Mouse (Mus musculus): ENCODE results near the gene N4bp2l1.

N4bp2l1 gene

DNA sequence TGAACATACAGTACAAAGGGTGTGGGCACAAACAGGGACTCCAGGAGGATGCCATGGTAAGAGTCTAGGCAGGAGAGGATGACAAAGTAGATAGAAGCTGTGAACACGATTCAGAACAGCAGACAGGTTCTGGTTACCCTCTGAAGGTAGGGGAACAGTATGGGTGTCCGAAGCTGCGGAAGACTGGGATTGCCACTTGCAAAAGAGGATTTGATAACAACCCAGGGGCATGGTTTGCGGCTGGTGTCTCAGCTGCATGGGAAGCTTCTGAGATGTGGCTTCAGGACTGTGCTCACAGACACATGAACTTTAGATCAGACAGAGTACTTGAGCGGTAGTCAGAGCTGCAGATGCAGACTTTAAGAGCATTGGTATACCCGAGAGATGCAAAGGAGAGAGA lies 32.6 kb downstream of the N4bp2l1 start:
- no peak for DNase-seq (ENCODE audit: low spot score)

DNA sequence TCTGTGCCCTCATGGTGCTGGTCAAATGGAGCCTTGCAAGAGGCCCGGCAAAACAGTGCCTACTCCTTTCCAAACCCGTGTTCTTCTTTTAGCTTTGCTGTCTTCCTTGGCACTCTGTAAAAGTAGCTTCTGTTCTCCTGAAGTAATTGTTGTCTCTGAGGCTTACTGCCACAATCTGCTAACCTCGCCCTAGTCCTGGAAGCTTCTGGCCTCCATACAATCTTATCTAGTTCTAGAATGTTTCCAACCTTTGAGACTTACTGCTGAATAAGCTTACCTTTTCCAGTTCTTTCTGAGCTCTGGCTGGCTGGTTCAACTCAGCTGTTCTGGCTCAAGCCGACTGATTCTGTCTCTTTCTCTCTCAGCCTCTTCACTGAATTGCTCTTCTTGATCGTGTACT lies 35.2 kb downstream of the N4bp2l1 start:
- DNase-seq (ENCODE audit: low spot score), result no peak

DNA sequence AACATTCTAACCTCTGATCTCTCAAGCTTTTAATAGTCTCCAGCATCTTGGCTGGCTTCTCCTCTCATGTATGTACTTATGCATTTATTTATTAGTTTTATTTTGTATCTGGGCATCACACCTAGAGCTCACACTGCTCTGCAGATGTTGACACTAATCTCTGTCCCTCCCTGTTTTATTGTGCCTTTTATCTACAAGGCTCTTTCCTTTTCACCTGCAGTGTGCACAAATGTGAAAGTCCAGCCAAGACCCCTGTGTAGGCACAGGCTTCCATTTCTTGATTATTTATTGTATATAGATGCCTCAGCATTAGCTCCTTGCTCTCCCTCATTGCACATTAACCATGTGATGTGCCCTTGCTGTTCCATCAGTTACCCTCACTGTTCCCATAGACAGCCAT lies 35.6 kb downstream of the N4bp2l1 start:
- no peak for DNase-seq (ENCODE audit: low spot score)

DNA sequence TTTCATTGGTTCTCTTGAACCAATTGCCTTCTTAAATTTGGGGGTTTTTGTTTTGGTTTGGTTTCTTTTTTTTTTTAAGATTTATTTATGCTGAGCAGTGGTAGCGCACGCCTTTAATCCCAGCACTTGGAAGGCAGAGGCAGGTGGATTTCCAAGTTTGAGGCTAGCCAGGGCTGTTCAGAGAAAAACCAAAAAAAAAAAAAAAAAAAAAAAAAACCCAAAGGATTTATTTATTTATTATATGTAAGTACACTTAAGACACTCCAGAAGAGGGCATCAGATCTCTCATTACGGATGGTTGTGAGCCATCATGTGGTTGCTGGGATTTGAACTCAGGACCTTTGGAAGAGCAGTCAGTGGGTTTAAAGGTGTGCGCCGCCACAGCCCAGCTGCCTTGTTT lies 36.1 kb downstream of the N4bp2l1 start:
- no peak for DNase-seq (ENCODE audit: low spot score)

DNA sequence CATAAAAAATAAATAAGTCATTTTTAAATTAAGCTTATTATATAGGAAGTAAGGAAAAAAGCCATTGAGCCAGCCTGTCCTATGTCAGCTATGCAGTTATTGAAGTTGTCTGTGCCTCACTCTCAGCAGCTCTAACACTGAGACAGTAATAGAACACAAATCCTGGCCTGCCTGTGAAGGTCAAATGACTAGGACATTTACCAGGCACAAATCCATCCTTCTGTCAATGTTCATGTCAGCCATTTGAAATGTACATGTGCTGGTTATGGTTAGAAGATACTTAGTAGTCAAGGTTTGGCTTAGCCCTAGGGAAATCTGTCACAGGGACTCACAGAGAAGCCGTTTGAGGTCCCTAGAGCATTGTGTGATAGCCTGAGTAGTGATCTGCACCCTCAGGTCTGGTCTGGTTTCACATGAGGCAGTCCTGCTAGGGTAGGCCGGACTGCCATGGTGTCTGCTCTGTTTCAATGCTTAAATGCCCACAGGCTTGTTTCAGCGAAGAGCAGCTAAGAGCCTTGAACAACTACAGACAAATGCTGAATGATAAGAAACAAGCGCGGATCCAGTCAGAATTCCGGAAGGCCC lies 37.4 kb downstream of the N4bp2l1 start:
- DNase-seq (ENCODE audit: low spot score), result no peak

DNA sequence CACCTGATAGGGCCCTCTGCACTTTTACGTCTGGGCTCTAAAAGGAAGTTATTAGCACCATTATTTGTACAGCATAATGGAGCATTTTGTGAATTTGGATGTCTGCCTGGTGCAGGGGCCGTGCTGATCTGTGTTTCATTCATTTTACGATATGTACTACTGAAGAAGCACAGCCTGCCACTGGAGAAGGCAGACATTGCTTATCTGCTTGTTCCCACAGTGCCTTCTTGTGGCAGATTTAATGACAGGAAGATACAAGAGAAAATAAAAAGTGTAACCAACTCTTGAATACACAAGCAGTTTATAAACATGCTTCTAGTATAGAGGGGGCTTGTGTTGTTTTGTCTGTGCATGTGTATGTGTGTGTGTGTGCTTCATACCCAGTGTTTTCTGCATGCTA lies 45.4 kb downstream of the N4bp2l1 start:
- DNase-seq (ENCODE audit: low spot score), result peak; percentile 26

DNA sequence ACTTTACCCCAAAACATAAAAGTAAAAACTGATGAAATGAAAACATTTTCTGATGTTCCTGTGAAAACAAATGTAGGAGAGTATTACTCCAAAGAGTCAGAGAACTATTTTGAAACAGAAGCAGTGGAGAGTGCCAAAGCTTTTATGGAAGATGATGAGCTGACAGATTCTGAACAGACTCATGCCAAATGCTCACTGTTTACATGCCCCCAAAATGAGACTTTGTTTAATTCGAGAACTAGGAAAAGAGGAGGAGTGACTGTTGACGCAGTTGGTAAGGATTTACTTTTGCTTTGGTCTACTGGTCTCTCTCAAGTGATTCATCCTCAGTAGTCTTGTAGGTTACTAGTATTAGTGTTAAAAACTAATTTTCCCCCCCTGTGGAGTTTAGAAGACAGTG lies 53.8 kb downstream of the N4bp2l1 start:
- no peak for DNase-seq (ENCODE audit: low spot score)

DNA sequence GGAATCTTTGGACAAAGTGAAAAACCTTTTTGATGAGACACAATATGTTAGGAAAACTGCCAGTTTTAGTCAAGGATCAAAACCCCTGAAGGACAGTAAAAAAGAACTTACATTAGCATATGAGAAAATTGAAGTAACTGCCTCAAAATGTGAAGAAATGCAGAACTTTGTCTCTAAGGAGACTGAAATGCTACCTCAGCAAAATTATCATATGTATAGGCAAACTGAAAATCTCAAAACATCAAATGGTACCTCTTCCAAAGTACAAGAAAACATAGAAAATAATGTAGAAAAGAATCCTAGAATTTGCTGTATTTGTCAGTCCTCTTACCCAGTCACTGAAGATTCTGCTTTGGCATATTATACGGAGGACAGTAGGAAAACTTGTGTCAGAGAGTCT lies 55.7 kb downstream of the N4bp2l1 start:
- DNase-seq (ENCODE audit: low spot score), result no peak

DNA sequence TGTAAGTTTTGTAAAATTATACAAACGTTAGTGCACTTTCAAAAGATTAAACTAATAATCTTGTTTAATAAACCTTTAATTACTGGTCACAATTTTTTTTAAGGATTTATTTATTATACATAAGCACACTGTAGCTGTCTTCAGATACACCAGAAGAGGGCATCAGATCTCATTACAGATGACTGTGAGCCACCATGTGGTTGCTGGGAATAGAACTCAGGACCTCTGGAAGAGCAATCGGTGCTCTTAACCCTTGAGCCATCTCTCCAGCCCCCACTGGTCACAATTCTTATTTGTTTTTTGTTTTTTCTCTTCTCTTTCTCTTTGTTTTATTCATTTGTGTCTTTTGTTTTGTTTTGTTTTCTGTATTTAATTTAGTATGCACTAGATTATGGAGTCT lies 71.7 kb downstream of the N4bp2l1 start:
- no peak for DNase-seq (ENCODE audit: low spot score)

DNA sequence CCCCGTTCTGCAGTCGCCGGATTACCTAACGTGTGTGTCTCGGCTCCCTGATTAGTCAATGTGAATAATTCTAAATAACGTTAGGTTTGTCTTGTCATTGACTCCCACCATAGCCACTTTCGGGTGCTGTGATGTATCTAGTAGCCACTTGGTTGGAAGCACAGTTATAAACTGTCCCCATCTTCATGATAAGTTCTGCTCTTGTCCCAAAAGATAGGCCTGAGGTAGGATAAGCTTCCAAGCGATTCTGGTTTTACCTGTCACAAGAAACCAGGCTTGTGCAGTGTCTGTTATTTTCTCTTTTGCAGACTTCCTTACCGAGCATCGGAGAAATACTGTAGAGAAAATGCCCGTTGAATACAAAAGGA lies 74.1 kb downstream of the N4bp2l1 start:
- no peak for DNase-seq (ENCODE audit: low spot score)

DNA sequence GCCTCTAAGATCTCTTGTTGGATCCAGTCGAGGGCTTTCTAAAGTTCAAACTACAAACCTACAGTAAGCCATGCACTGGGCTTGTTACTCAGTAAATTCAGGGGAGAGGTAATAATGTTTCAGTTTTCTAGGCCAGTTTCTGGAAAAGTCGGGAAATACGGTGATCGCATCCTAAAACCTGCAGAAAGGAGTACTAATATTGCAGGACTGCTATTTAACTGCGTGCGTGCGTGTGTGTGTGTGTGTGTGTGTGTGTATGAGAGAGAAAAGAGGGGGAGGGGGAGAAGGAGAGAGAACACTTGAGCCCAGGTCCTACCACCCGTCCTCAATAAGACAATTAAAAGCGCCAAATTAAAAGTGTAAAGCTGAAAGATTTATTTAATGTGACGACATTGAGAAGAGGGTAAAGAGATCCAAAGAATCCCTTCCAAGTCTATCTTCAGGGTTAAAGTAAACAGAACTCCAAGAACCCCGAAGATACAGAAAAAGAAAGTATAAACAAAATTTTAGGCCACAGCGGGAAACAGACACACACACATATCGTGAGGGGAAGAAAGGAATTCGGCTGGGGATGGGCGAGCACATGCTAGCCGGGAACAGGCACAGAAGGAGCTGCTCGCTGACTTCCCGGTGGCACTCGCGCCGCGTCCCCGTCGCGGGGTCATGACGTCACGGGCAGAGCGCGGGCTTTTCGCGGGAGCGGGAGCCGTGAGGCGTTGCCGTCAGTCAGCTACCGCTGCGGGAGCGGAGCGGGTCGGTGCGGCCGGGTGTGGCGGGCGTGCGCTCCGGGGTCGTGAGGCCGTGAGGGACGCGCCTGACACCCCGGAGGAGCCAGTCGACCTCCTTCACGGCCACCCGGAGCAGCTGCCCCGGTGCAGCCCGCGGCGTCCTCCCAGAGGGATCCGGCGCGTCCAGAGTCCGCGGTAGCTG lies 74.8 kb downstream of the N4bp2l1 start, which contains the start of gene Brca2:
Gene Brca2, plus strand, starts transcription at position 694 of the 930 bp plus-strand sequence.
- DNase-seq (ENCODE audit: low spot score), result peak; percentile 96

Data from MN1 (cell line).